Comparison of ENCODE assay signal across 20 mouse cellular contexts in the genomic region with DNA sequence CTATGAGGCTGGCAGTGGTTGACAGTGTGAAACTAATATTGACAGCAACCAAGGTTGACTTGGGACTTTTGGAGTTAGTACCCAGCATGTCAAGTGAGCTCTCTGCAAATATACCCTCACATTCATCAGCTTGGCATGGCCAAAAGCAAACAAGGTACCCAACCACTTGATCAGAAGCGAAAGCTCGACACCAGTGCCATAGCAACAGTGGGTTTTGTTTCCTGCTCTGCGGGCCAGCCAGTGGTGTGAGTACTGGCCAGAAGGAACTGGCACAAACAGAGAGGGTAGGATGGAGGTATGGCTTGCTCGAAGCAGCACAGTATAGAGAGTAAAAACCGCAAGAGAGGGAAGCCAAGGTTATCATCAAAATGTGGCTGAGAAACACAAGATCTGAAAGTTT. TPM values are rescaled to one million over a fixed set of nuclear protein-coding genes. Genes with fewer than 3 reads are reported as not detected.
DNase-seq lines count a peak whose midpoint lies in the region; ATAC-seq lines count a peak whose summit lies in the region.
"Had no signal": no experiment of that assay in that cellular context is flagged by ENCODE, and none has a peak within 500 bp of the region (broad histone marks: within the 10 kb centered on the region; RNA-seq: fewer than 3 reads in every experiment).

No protein-coding gene starts in this region.

- DNase-seq in midbrain, embryonic 11.5 days (ENCODE audit: low spot score, missing footprints): peak; percentile 6
- no peak for DNase-seq in midbrain, embryonic 14.5 days
- no peak for DNase-seq in urinary bladder, postnatal 10 days (ENCODE audit: low spot score)
- no peak for DNase-seq in heart, postnatal 25 days (ENCODE audit: low spot score)
- DNase-seq in urinary bladder, postnatal 36 days (ENCODE audit: low spot score in 2 of 2): no peak
- DNase-seq: adrenal gland, postnatal 14 days; cerebellum, adult 11-12 months; cerebellum, adult 9-10 months; cerebellum, postnatal 25 days; gastrocnemius, postnatal 14 days; heart, postnatal 36 days had no signal

- H3K27me3 ChIP-seq in midbrain, embryonic 11.5 days (ENCODE audit: control insufficient read depth, insufficient read depth, low read length): no peaks in the 10 kb centered on the region
- no peaks in the 10 kb centered on the region for H3K27me3 ChIP-seq in midbrain, embryonic 14.5 days (ENCODE audit: control insufficient read depth, insufficient read depth, low read length)
- H3K27me3 ChIP-seq: embryonic facial prominence, embryonic 13.5 days; forebrain, embryonic 12.5 days; heart, embryonic 12.5 days; hindbrain, embryonic 15.5 days; Patski had no signal

- 89% methylated on average over 5 of the region's 5 CpGs for WGBS in midbrain, embryonic 11.5 days
- 88% methylated on average over 5 of the region's 5 CpGs for WGBS in midbrain, embryonic 14.5 days

- H3K9ac ChIP-seq in midbrain, embryonic 11.5 days (ENCODE audit: low read length): no peak overlapping the region
- no peak overlapping the region for H3K9ac ChIP-seq in midbrain, embryonic 14.5 days (replicated peaks; ENCODE audit: low read length)
- H3K9ac ChIP-seq: embryonic facial prominence, embryonic 13.5 days; forebrain, embryonic 12.5 days; heart, embryonic 12.5 days; hindbrain, embryonic 15.5 days had no signal

- H3K4me2 ChIP-seq in midbrain, embryonic 11.5 days: no peak overlapping the region
- no peak overlapping the region for H3K4me2 ChIP-seq in midbrain, embryonic 14.5 days (ENCODE audit: low read length)
- H3K4me2 ChIP-seq: embryonic facial prominence, embryonic 13.5 days; forebrain, embryonic 12.5 days; heart, embryonic 12.5 days; hindbrain, embryonic 15.5 days had no signal

- no peaks in the 10 kb centered on the region for H3K36me3 ChIP-seq in midbrain, embryonic 11.5 days (ENCODE audit: control insufficient read depth, insufficient read depth, low read length)
- no peaks in the 10 kb centered on the region for H3K36me3 ChIP-seq in midbrain, embryonic 14.5 days (ENCODE audit: control insufficient read depth, insufficient read depth, low read length)
- H3K36me3 ChIP-seq: embryonic facial prominence, embryonic 13.5 days; forebrain, embryonic 12.5 days; heart, embryonic 12.5 days; hindbrain, embryonic 15.5 days had no signal

- H3K4me1 ChIP-seq in midbrain, embryonic 11.5 days (ENCODE audit: control insufficient read depth, insufficient read depth, low read length): no peaks in the 10 kb centered on the region
- no peaks in the 10 kb centered on the region for H3K4me1 ChIP-seq in midbrain, embryonic 14.5 days (ENCODE audit: control insufficient read depth, insufficient read depth, low read length)
- H3K4me1 ChIP-seq: embryonic facial prominence, embryonic 13.5 days; forebrain, embryonic 12.5 days; hindbrain, embryonic 15.5 days had no signal

- H3K9me3 ChIP-seq in midbrain, embryonic 11.5 days (ENCODE audit: control insufficient read depth, low read length): no peaks in the 10 kb centered on the region
- H3K9me3 ChIP-seq in midbrain, embryonic 14.5 days (ENCODE audit: control insufficient read depth, low read length): no peaks in the 10 kb centered on the region
- H3K9me3 ChIP-seq: forebrain, embryonic 12.5 days; hindbrain, embryonic 15.5 days had no signal

- no peak overlapping the region for H3K27ac ChIP-seq in midbrain, embryonic 11.5 days (ENCODE audit: low read depth, low read length)
- H3K27ac ChIP-seq in midbrain, embryonic 14.5 days (replicated peaks; ENCODE audit: low read depth, low read length): no peak overlapping the region
- H3K27ac ChIP-seq: embryonic facial prominence, embryonic 13.5 days; forebrain, embryonic 12.5 days; hindbrain, embryonic 15.5 days had no signal

- no peak overlapping the region for H3K4me3 ChIP-seq in midbrain, embryonic 11.5 days (ENCODE audit: low read depth, low read length)
- H3K4me3 ChIP-seq in midbrain, embryonic 14.5 days (replicated peaks; ENCODE audit: low read depth, low read length): no peak overlapping the region
- H3K4me3 ChIP-seq: embryonic facial prominence, embryonic 13.5 days; forebrain, embryonic 12.5 days; heart, embryonic 12.5 days; hindbrain, embryonic 15.5 days had no signal

- intact Hi-C loops in heart, postnatal 25 days (cut with DNase I): no loop called here

- no peak for ATAC-seq in midbrain, embryonic 11.5 days (ENCODE audit: low FRiP score)
- no peak for ATAC-seq in midbrain, embryonic 14.5 days (ENCODE audit: low FRiP score, low TSS enrichment)
- peak; percentile 58 for ATAC-seq in CD4-positive, CD25-positive, alpha-beta regulatory T cell, adult 4 months
- ATAC-seq in common myeloid progenitor, adult 5-6 weeks (replicated peaks; ENCODE audit: low read depth, poor library complexity, severe bottlenecking): peak; percentile 66
- ATAC-seq in megakaryocyte, adult 5-6 weeks (ENCODE audit: poor library complexity, severe bottlenecking): peak; percentile 73
- ATAC-seq: forebrain, embryonic 16.5 days had no signal

RNA-seq across cellular contexts. Expression of a gene that starts 6.2 kb away (rescaled TPM):
- polyA plus RNA-seq in midbrain, embryonic 11.5 days (2014; fragmentation: Nextera tagmentation; extraction: Ambion mirVana): 57.4 and 59.2 TPM in 2 replicates
- 34.3 and 42.3 TPM in 2 replicates for polyA plus RNA-seq in midbrain, embryonic 14.5 days (2014; fragmentation: Nextera tagmentation; extraction: Ambion mirVana)
- polyA plus RNA-seq in CD4-positive, CD25-positive, alpha-beta regulatory T cell, adult 4 months (2017; shearing (Covaris generic)): 10 to 100 TPM; 43.5 to 50.2 TPM
- total RNA-seq in common myeloid progenitor, adult 5-6 weeks (2017): 50.3 and 52.5 TPM in 2 replicates
- total RNA-seq in megakaryocyte, adult 5-6 weeks (2015): 79.2 and 96.1 TPM in 2 replicates
- 69.0 and 80.6 TPM in 2 replicates for total RNA-seq in megakaryocyte, adult 5-6 weeks (2017)
- 10 to 100 TPM; 18.1 to 20.4 TPM for total RNA-seq in heart, postnatal 25 days (2021)

RNA-seq across cellular contexts. Expression of a gene that starts 21.4 kb away (rescaled TPM):
- polyA plus RNA-seq in midbrain, embryonic 11.5 days (2014; fragmentation: Nextera tagmentation; extraction: Ambion mirVana): 63.3 and 69.3 TPM in 2 replicates
- polyA plus RNA-seq in midbrain, embryonic 14.5 days (2014; fragmentation: Nextera tagmentation; extraction: Ambion mirVana): 76.6 and 85.3 TPM in 2 replicates
- 10 to 100 TPM; 18.9 to 21.5 TPM for polyA plus RNA-seq in CD4-positive, CD25-positive, alpha-beta regulatory T cell, adult 4 months (2017; shearing (Covaris generic))
- total RNA-seq in common myeloid progenitor, adult 5-6 weeks (2017): 17.0 and 36.4 TPM in 2 replicates
- 33.0 and 47.7 TPM in 2 replicates for total RNA-seq in megakaryocyte, adult 5-6 weeks (2015)
- 14.4 and 15.8 TPM in 2 replicates for total RNA-seq in megakaryocyte, adult 5-6 weeks (2017)
- total RNA-seq in heart, postnatal 25 days (2021): 10 to 100 TPM; 16.8 to 18.1 TPM

Comparison
In these comparisons a context has a peak if more than half of its experiments do, and no peak if none do; other contexts are left out.
1. ATAC-seq: peak in CD4-positive, CD25-positive, alpha-beta regulatory T cell, adult 4 months (single experiment), common myeloid progenitor, adult 5-6 weeks (single experiment) and megakaryocyte, adult 5-6 weeks (single experiment); none in midbrain, embryonic 11.5 days (single experiment) and midbrain, embryonic 14.5 days (single experiment).